Mouse (Mus musculus) splenic B cell, adult 2 months (primary cell): Measurements from ENCODE around the gene Armh2.

Experiments
- DNase-seq: peaks from one replicate; pipeline ENCODE4 v3.0.0-alpha.2; 2011; ENCODE audit warnings: low read depth, low spot score
- H3K27me3 ChIP-seq: 2 replicates; pipeline ENCODE4 v1.6.1; 2012; ENCODE audit warnings: mild to moderate bottlenecking, low read length, moderate library complexity, mixed read lengths; ENCODE audit not compliant: control insufficient read depth, poor library complexity, insufficient read depth, severe bottlenecking
- H3K36me3 ChIP-seq: 2 replicates; pipeline ENCODE4 v1.6.1; 2012; ENCODE audit warnings: mild to moderate bottlenecking, low read length, moderate library complexity, mixed read lengths; ENCODE audit not compliant: control insufficient read depth, poor library complexity, insufficient read depth, severe bottlenecking

The Armh2 gene

GRCm38 (mm10) chr13:24776146-24776844 is 35.3 kb downstream of the Armh2 start:
- Histone ChIP-seq H3K27me3 (no peaks in the 10 kb centered on the region), H3K36me3 (no peaks in the 10 kb centered on the region)
- peak; percentile 88 for DNase-seq

GRCm38 (mm10) chr13:24778026-24778425 is 37.0 kb downstream of the Armh2 start:
- DNase-seq = no peak
- Histone ChIP-seq H3K36me3 (no peaks in the 10 kb centered on the region), H3K27me3 (no peaks in the 10 kb centered on the region)

GRCm38 (mm10) chr13:24778706-24779380 is 37.8 kb downstream of the Armh2 start:
- no peaks in the 10 kb centered on the region for H3K27me3 ChIP-seq
- no peak for DNase-seq
- H3K36me3 ChIP-seq = no peaks in the 10 kb centered on the region

GRCm38 (mm10) chr13:24781916-24782315 is 40.9 kb downstream of the Armh2 start:
- H3K27me3 ChIP-seq = no peaks in the 10 kb centered on the region
- no peaks in the 10 kb centered on the region for H3K36me3 ChIP-seq
- DNase-seq = no peak

GRCm38 (mm10) chr13:24786014-24786490 is 45.0 kb downstream of the Armh2 start:
- peak; percentile 60 for DNase-seq
- Histone ChIP-seq H3K36me3 (no peaks in the 10 kb centered on the region), H3K27me3 (no peaks in the 10 kb centered on the region)

- no peaks in the 10 kb centered on the region for H3K27me3 ChIP-seq
- H3K36me3 ChIP-seq = no peaks in the 10 kb centered on the region
- DNase-seq = no peak
Measured at GRCm38 (mm10) chr13:24787477-24787876, 46.4 kb downstream of the Armh2 start.

GRCm38 (mm10) chr13:24791349-24791748 is 50.3 kb downstream of the Armh2 start:
- DNase-seq = no peak
- Histone ChIP-seq H3K27me3 (no peaks in the 10 kb centered on the region), H3K36me3 (no peaks in the 10 kb centered on the region)

GRCm38 (mm10) chr13:24792411-24793045 is 51.5 kb downstream of the Armh2 start:
- no peaks in the 10 kb centered on the region for H3K36me3 ChIP-seq
- DNase-seq = no peak
- H3K27me3 ChIP-seq = no peaks in the 10 kb centered on the region
